Mouse (Mus musculus) Patski (cell line): ENCODE results near the gene Gpr35. TPM values are rescaled to one million over a fixed set of nuclear protein-coding genes. Genes with fewer than 3 reads are reported as not detected.

Experiments
- ATAC-seq: fragments of 100-300 bp; one replicate; pipeline ENCODE4 v1.8.0; 2021
- CTCF ChIA-PET: fragments of 350-600 bp; sonication (Branson Sonifier 250); formaldehyde crosslinking; loops from one replicate; lab custom pipeline; 2022; ENCODE audit warnings: inconsistent platforms; lab: Charles Lee
- POLR2A ChIA-PET: fragments of 350-600 bp; sonication (Branson Sonifier 250); formaldehyde crosslinking; loops from one replicate; lab custom pipeline; 2022; ENCODE audit warnings: antibody characterized with exemption, inconsistent platforms; lab: Charles Lee
- DNase-seq: peaks from one replicate; pipeline ENCODE4 v3.0.0-alpha.2; 2011; ENCODE audit warnings: low read depth, low spot score
- H3K27me3 ChIP-seq: fragments of 371-371 bp; one replicate; pipeline ENCODE4 v1.5.1; 2021
- CTCF ChIP-seq: fragments of 100-300 bp; IDR thresholded peaks from one replicate; pipeline ENCODE4 v1.5.1; 2021
- in situ Hi-C: fragments of 300-500 bp; cut with MboI; formaldehyde crosslinking; loops from 3 replicates; pipeline ENCODE4 v1.11.1; 2018; ENCODE audit warnings: low pct_unique_long_range_greater_than_20kb, mixed read lengths
- polyA plus RNA-seq: library from polyadenylated mRNA; unstranded; gene quantifications from one replicate; pipeline ENCODE4 v1.2.3, GENCODE M21; 2021

Gene Gpr35
- polyA plus RNA-seq, 1 experiment from 2014 or later = not detected

DNA sequence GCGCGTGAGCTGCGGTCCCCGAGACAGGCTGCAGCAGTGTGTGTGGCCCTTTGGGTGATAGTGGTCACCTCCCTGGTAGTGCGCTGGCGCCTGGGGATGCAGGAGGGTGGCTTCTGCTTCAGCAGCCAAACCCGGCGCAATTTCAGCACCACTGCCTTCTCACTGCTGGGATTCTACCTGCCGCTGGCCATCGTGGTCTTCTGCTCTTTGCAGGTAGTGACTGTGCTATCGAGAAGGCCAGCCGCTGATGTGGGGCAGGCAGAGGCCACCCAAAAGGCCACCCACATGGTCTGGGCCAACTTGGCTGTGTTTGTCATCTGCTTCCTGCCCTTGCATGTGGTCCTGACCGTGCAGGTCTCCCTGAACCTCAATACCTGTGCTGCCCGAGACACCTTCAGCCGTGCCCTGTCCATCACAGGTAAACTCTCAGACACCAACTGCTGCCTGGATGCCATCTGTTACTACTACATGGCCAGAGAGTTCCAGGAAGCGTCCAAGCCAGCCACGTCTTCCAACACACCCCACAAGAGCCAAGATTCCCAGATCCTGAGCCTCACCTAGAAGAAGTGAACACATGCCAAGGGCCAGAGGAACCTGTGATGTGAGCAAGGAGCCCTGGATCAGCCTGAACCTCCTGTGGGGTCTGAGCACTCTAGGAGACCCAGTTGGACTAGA is 32.4 kb downstream of the Gpr35 start:
- ATAC-seq (no peak), DNase-seq (no peak)
- no peak for TF ChIP-seq CTCF
- in situ Hi-C loops = no loop called here
- peaks cover 25% of the 10 kb centered on the region for H3K27me3 ChIP-seq
- ChIA-PET POLR2A (no interaction called here), CTCF (no interaction called here)

DNA sequence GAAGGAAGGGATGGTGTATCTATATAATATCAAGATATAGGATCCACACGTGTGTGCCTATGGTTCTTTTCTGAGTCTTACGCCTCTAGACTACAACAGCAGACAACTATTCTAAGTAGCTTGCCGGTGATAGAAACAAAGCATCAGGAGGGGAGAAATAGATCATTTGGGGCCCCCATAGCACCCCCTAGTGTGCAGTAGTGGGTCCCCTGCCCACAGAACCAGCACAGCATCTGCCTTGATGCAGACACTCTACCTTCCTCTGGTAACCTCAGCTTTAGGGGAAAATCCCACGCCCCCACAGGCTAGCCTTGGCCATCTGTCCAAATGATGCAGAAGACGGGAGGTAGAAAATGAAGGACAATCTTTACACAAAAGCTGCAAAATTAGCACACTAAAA is 34.3 kb downstream of the Gpr35 start:
- in situ Hi-C loops = no loop called here
- CTCF ChIA-PET = no interaction called here
- DNase-seq (no peak), ATAC-seq (no peak)
- peaks cover 38% of the 10 kb centered on the region for H3K27me3 ChIP-seq
- POLR2A ChIA-PET = no interaction called here
- TF ChIP-seq CTCF = no peak

DNA sequence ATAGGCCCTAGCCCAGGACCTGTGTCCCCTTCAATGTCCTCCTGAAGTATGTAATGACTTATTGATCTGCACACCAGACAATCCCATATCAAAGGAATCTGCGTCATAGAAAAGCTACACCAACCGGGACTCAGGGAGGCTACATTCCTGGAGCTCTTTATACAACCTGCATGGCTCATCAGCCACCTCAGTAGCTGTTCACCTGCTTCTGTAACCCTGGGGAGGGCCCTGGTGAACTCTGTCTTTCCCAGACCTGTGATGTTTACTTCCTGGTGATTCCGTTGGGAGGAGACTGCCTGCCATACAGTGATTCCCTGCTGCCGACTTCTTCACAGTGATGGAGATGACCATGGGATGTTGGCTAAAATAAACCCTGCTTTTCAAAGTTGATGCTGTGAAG is 38.2 kb downstream of the Gpr35 start:
- ChIA-PET POLR2A (no interaction called here), CTCF (no interaction called here)
- no peak for DNase-seq
- TF ChIP-seq CTCF = no peak
- H3K27me3 ChIP-seq = peaks cover 49% of the 10 kb centered on the region
- ATAC-seq = no peak
- in situ Hi-C loops = no loop called here

DNA sequence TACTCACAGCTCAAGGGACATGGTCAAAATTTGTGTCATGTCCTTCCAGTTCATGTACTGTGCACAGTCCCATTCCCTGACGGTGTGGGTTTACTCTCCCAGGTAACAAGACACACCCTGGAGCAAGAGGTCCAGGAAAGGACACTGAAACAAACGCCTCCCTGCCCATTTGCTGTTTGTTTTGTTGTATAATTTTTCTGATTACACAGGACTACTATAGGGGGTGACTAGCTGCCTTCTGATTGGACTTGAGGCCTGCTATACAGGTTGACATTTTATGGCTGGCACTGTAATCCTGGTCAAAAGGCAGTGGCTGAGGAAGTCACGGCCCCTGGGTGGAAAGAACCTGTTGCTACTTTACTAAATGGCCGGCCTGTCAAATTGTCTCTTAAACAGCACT is 39.2 kb downstream of the Gpr35 start:
- in situ Hi-C loops = no loop called here
- ChIA-PET POLR2A (no interaction called here), CTCF (no interaction called here)
- no peak for ATAC-seq
- TF ChIP-seq CTCF = no peak
- no peak for DNase-seq
- peaks cover 49% of the 10 kb centered on the region for H3K27me3 ChIP-seq

DNA sequence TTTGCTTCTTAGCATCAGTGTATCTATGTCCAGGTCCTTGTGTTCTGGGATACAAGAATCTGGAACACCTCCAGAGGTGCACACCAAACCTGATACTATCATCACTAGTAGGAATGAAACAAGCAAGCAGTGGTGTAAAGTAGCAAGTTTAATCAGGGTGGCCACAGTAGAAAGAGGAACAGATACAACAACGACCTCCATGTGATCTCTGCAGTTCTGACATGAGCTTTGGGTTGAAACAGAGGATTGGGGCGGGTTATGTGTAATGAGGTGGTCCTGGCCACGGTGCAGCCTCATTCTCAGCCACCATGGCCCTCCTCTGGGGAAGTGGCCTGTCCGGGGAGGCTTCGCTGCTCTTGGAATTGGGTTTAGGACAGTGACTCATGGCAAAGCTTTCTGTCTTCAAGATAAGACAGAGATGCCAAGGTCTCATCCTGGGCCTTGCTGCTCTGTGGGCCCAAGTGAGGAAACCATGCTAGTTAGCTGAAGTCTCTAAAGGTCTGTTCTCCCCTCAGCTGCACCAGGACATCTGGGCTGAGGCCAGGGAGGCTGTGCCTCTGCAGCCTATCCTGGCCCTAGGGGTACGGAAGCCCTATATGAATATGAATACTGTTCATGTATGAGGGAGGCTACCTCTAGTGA is 41.7 kb downstream of the Gpr35 start:
- ATAC-seq (no peak), DNase-seq (no peak)
- no peak for TF ChIP-seq CTCF
- CTCF ChIA-PET = no interaction called here
- in situ Hi-C loops = no loop called here
- POLR2A ChIA-PET = no interaction called here
- H3K27me3 ChIP-seq = peaks cover 45% of the 10 kb centered on the region

DNA sequence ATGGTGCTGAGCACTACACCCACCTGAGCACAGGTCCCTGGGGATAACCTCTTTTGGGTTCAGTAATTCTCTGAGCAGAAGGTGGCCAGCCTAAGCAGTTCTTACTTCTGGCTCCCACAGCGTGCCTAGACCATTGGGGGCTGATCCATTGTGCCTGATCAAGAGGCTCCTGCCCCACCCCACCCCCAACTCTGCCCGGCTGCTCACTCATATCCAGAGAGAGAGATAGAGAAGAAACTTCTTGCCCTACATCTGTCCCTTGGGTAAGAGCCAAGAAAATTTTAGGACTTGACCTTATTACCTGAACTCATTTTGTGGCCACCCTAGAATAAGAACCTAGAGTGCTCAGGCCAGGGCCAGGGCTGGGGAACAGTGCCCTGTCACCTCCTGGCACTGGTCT is 42.2 kb downstream of the Gpr35 start:
- ChIA-PET POLR2A (no interaction called here), CTCF (no interaction called here)
- DNase-seq (no peak), ATAC-seq (no peak)
- in situ Hi-C loops = no loop called here
- no peak for TF ChIP-seq CTCF
- peaks cover 43% of the 10 kb centered on the region for H3K27me3 ChIP-seq

DNA sequence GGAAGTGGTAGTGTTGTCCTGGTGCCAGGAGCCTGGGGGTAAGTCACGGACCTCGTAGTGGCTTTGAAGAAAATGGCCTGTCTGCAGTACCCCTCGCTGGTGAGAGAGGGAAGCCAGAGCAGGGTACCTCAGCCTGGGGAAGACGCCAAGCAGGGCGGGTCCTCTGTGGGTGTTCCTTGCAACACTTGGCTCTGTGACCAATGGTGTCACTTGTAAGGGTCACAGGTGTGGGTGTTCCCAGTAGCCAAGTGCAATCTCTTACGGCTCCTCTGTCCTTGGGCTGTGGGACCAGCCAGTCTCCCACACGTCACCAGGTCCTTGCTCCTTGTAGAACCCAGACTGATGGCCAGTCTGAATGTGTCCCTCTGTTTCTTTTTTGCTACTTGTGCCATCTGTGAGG is 55.4 kb downstream of the Gpr35 start, which contains the start of gene Aqp12:
Aqp12 (plus strand) TSS at position 274 of the 400 bp plus-strand sequence.
- in situ Hi-C loops = no loop called here
- DNase-seq = no peak
- H3K27me3 ChIP-seq = peaks cover 35% of the 10 kb centered on the region
- ChIA-PET CTCF (no interaction called here), POLR2A (no interaction called here)
- TF ChIP-seq CTCF = no peak
- ATAC-seq = no peak

DNA sequence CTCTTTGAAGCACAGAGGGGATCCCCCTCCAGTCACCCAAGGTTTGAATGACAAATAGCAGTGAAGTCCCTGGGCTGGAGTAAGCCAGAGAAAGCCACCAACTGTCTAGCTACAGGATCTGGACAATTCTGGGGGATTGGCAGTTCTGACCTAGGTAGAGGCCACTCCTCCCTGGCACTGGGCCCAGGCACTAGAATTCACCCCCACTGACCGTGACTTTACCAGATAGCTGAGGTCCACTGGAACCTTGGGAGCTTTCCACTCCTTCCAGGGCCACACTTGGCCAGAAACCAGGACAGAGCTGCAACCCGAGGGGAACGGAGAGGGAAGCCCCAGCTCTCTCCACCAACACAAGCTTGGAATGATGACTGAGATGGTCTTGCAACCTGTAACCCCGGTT is 58.5 kb downstream of the Gpr35 start:
- ChIA-PET CTCF (interaction anchor here (1.3 to 1.6 kb wide), 2 partner anchors 9 to 52 kb away, joined by 4 read pairs; no protein-coding TSS in a partner anchor), POLR2A (no interaction called here)
- H3K27me3 ChIP-seq = peaks cover 28% of the 10 kb centered on the region
- in situ Hi-C loops = no loop called here
- TF ChIP-seq CTCF = no peak
- no peak for DNase-seq
- ATAC-seq = no peak

DNA sequence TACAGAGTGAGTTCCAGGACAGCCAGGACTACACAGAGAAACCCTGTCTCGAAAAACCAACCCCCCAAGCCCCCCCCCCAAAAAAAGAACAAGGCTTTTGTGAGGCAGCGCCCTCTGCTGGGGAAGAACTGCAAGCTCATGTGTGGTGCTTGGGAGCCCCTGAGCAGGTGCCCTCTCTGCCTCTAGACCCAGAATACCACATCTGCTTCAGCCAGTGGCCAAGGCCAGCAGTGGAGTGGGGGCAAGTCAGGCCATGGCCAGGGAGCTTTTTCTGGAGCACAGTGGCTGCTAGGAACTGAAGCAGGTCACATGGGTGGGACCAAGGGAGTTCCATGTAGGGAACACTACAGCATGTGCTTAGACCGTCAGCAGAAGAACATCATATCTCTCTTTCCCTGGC is 60.1 kb downstream of the Gpr35 start:
- in situ Hi-C loops = no loop called here
- ATAC-seq = no peak
- POLR2A ChIA-PET = no interaction called here

DNA sequence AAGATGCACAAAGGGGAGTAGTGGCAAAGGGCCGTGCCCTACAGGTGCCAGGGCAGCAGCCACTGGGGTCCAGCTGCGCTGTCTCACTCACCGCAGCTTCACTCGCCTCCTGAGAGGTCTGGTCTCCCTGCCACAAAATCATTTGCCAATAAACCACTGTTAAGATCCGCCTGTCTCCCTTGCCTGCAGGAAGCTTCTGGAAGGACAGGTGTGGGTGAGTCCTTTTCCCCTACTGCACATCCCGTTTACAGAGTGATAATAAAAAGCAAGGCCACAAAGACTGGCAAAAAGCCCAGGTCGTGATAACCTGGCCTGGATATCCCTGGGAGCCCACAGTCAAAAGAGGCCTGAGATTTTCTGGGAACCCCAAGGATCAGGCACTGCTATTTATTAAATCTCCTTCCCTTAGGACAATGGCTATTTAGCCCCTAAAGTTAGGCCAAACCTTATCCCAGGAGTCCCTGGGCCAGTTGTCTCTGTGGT is 61.5 kb downstream of the Gpr35 start:
- DNase-seq = no peak
- ChIA-PET CTCF (no interaction called here), POLR2A (interaction anchor here (0.6 kb wide), 1 partner anchor 1004 kb away, joined by 8 read pairs; no protein-coding TSS in a partner anchor)
- ATAC-seq = no peak
- TF ChIP-seq CTCF = no peak
- H3K27me3 ChIP-seq = peaks cover 13% of the 10 kb centered on the region
- in situ Hi-C loops = no loop called here

More for the DNA sequence above, 60.1 kb downstream of the Gpr35 start:
- no peak for TF ChIP-seq CTCF
- CTCF ChIA-PET = interaction anchor here (1.0 kb wide), 1 partner anchor 48 kb away, joined by 3 read pairs; no protein-coding TSS in a partner anchor
- H3K27me3 ChIP-seq = peaks cover 26% of the 10 kb centered on the region
- DNase-seq = no peak

DNA sequence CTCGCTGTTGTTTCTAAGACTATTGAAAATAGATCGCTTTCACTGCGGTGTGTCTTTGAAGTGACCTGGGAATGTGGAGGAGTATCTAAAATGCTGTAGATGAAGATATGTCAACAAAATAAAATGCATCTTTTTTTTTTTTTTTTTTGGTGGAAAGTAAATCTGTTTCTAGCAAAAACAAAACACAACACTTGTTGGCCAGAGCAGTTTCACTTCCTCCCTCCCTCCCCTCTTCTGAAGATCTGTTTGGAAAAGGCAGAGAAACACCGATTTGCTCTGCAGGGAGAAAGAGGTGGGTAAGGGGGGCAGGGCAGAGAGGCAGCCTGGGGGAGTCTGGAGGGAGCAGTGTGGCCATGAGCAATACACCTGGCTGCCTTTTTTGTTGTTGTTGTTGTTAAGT is 62.7 kb downstream of the Gpr35 start:
- peaks cover 9% of the 10 kb centered on the region for H3K27me3 ChIP-seq
- TF ChIP-seq CTCF = no peak
- ATAC-seq (no peak), DNase-seq (no peak)
- ChIA-PET POLR2A (no interaction called here), CTCF (no interaction called here)
- in situ Hi-C loops = no loop called here
